Mouse (Mus musculus) large intestine, adult 2 months (tissue): ENCODE measurements around the gene Tmem222. TPM values are rescaled to one million over a fixed set of nuclear protein-coding genes. Genes with fewer than 3 reads are reported as not detected.

Experiments
- DNase-seq: peaks from one replicate; pipeline ENCODE4 v3.0.0-alpha.2; 2012; ENCODE audit warnings: low read depth, low spot score
- WGBS: fragments of 180-500 bp; shearing (Covaris S2); methylation state at CpG from one replicate; pipeline ENCODE4 v1.1.7; 2018; 5-methylcytosine and 5-hydroxymethylcytosine counted together
- polyA plus RNA-seq: library from polyadenylated mRNA; depleted of rRNA; stranded (reverse); fragments of >200 nt; gene quantifications from 2 replicates; pipeline ENCODE4 v1.2.3, GENCODE M21; 2012; rRNA removed

Gene Tmem222
- polyA plus RNA-seq, 1 experiment: 95.3 TPM

DNA sequence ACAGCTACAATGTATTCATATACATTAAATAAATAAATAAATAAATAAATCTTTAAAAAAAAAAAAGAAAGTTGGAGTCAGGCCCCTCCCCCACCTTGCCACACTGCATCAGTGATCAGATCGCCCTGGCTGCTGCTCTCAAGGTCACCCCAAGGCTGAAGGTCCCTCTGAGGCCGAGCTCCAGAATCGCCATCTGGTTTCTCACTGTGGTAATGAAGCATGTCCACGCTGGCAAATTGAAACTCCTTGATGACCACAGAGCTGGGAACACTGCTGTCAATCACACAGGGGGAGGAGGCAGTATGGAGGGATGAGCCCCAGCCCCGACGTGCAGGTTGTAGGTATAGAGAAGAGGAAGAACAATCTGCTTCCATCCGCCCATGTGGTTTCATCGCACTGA is 50.0 kb downstream of the Tmem222 start:
- 67% methylated on average over 8 of the region's 8 CpGs for WGBS
- no peak for DNase-seq

- no peak for DNase-seq
- 63% methylated on average over 10 of the region's 10 CpGs for WGBS
Measured at GRCm38 (mm10) chr4:133226073-133226472, 51.5 kb downstream of the Tmem222 start.

GRCm38 (mm10) chr4:133223875-133224274 is 53.7 kb downstream of the Tmem222 start:
- WGBS: 60% methylated on average over 5 of the region's 5 CpGs

GRCm38 (mm10) chr4:133221701-133222100 is 55.9 kb downstream of the Tmem222 start:
- no peak for DNase-seq
- WGBS: 91% methylated on average over 8 of the region's 8 CpGs

More at GRCm38 (mm10) chr4:133223875-133224274, 53.7 kb downstream of the Tmem222 start:
- no peak for DNase-seq

DNA sequence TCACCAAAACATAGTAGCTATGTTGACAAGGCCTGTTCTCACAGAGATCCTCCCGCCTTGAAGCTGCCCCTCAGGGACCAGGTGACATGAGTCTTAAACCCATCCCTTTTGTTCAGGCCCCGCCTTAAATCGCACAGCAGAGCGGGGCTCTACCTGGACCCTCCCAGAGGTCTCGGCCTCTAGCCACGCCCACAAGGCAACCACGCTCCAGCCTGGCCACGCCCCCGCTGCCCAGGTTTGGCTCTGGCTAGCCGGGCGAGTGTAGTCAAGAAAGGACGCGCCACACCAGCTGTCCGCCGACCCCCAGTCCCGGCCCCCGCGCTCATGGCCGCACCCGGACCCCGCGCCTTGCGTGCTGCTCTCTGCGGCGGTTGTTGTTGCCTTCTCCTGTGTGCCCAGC is 56.9 kb downstream of the Tmem222 start:
- DNase-seq: no peak
- 9% methylated on average over 25 of the region's 25 CpGs for WGBS

DNA sequence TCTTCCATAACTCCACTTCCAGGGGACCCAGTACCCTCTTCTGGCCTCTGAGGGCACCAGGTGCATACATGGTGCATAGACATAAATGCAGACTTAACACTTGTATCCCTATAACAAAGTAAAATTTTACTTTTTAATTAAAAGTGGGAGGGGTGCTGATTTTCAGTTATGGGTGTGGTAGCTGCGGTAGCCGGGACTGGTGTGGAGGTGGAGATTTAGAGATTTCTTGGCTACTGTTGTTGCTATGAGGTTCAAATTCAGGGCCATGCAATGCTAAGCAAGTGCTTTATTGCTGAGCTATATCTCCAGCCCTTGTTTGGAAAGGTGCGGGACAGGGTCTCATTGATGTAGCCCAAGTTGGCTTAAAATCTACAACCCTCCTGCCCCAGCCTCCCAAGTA is 58.8 kb downstream of the Tmem222 start:
- 69% methylated on average over 3 of the region's 3 CpGs for WGBS
- no peak for DNase-seq

- DNase-seq: no peak
- 12% methylated on average over 5 of the region's 5 CpGs for WGBS
Measured at GRCm38 (mm10) chr4:133217641-133218040, 60.0 kb downstream of the Tmem222 start.

Other genes starting within 250 kb of the Tmem222 start
- 43.5 and 66.0 TPM in 2 replicates for gene Wasf2, start 147.3 kb downstream of the Tmem222 start, polyA plus RNA-seq
- gene Cd164l2, start 65.7 kb downstream of the Tmem222 start, polyA plus RNA-seq: 0.38 and 0.77 TPM in 2 replicates
- gene Gpr3, start 65.3 kb downstream of the Tmem222 start, polyA plus RNA-seq: 0.11 and 0.21 TPM in 2 replicates
- gene Map3k6, start 37.0 kb downstream of the Tmem222 start, polyA plus RNA-seq: 42.8 and 65.0 TPM in 2 replicates
- gene Sytl1, start 14.7 kb downstream of the Tmem222 start, polyA plus RNA-seq: 14.4 and 15.2 TPM in 2 replicates
- 41.7 and 51.0 TPM in 2 replicates for gene Wdtc1, start 75.7 kb upstream of the Tmem222 start, polyA plus RNA-seq
- 32.5 and 42.8 TPM in 2 replicates for gene Slc9a1, start 91.9 kb upstream of the Tmem222 start, polyA plus RNA-seq
- 5.1 and 5.2 TPM in 2 replicates for gene Tent5b, start 202.3 kb upstream of the Tmem222 start, polyA plus RNA-seq
- 6.5 and 7.9 TPM in 2 replicates for gene Trnp1, start 220.8 kb upstream of the Tmem222 start, polyA plus RNA-seq
- gene Kdf1, start 241.2 kb upstream of the Tmem222 start, polyA plus RNA-seq: 38.0 and 38.5 TPM in 2 replicates